Mouse (Mus musculus): ENCODE measurements around the gene Nedd9.

DNA sequence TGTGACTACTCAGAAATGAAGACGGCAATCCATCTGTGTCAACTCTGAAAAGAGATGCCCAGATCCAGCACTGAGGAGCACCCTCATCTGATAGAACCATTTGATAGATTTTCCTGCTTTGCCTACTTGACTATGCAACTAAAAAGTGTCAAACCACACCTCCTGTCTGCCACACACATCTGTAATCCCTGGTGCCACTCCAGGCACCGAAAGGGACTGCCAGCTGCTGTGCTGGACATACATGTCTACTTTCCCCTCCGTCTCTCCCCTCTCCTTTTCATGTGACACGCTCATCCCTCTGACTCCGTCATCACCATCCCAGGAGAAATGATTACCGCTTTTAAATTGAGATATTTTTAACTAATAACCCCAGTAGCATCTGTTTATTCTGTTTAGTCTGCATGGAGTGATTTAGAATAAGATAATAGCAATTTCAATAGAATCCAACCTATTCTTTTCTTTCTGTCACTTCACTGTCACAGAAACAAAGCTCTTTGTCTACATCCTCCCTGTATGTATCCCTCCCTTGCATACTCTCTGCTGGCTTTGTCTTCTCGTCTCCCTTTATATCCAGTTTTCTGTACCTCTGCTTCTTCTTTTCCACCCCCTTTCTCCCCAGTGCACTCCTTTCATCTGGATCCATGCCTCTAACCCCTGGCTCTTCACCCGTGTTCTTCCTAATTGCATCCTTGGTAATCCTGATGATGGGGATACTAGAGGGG lies 5.0 kb upstream of the Nedd9 start:
- no peak for TF ChIP-seq CTCF (IDR thresholded peaks at IDR 0.05; ENCODE audit: control insufficient read depth, insufficient read depth, low read length)
- TF ChIP-seq POLR2A (IDR thresholded peaks at IDR 0.05; ENCODE audit: borderline replicate concordance, control insufficient read depth, low read depth, low read length), result no peak

All from bone marrow, adult 2 months (tissue).